Mouse (Mus musculus) cerebellum, adult 2 months (tissue): ENCODE results near the gene Ptpra.

Source experiments
- CTCF ChIP-seq: fragments of 200-500 bp; IDR thresholded peaks from 2 replicates; pipeline ENCODE4 v1.5.1; 2011; ENCODE audit warnings: low read depth, mild to moderate bottlenecking, control low read depth, low read length, moderate library complexity, borderline replicate concordance; ENCODE audit not compliant: insufficient read depth
- POLR2A ChIP-seq: fragments of 200-500 bp; IDR thresholded peaks from 2 replicates; pipeline ENCODE4 v1.6.1; 2011; ENCODE audit warnings: low read length, control low read depth, borderline replicate concordance; ENCODE audit not compliant: insufficient read depth

DNA sequence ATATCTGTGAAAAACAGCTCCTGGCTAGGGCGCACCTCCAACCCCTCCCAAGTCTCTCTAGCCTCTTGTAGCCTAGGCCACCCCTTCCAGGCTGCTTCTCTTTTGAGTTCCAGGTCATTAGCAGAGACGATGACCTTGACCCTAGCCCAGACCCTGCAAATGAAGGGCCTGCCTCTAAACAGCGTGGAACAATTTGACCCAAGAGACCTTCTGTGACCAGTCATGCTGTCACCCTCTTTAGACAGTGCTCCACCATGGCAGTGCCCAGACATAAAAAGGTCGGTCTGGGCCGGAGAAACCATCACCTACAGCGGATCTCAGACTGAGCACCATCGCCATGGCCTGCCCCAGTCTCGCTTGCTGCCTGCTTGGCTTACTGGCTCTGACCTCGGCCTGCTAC, 125.8 kb downstream of the Ptpra start, which contains the start of gene Oxt:
- TF ChIP-seq CTCF (no peak), POLR2A (no peak)
